In the genomic region with DNA sequence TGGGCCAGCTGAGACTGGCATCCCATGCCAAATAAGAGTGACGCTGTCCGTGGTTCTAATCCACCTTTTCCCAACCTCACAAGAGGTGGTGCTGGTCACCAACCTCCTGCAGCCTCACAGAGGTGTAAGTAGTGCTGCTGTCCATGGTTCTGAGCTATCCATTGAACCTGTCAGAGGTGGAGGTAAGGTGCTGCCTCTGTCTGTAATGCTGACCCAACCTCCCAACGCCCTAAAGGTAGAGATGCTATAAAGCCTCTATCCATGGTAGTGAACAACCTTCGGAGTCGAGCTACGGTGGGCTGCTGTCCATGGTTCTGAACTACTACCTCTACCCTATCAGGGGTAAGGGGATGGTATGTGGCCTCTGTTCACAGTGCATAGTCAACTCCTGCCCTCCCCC, we compare ENCODE assay signal across 9 mouse cellular contexts. TPM values are rescaled to one million over a fixed set of nuclear protein-coding genes. Genes with fewer than 3 reads are reported as not detected.
DNase-seq lines count a peak whose midpoint lies in the region; ATAC-seq lines count a peak whose summit lies in the region.
"Had no signal": no experiment of that assay in that cellular context is flagged by ENCODE, and none has a peak within 500 bp of the region (broad histone marks: within the 10 kb centered on the region; RNA-seq: fewer than 3 reads in every experiment).

No protein-coding gene starts in this region.

- H3K36me3 ChIP-seq in embryonic facial prominence, embryonic 14.5 days (ENCODE audit: control insufficient read depth, insufficient read depth, low read length) = no peaks in the 10 kb centered on the region
- H3K36me3 ChIP-seq in limb, embryonic 12.5 days = no peaks in the 10 kb centered on the region

- 19% methylated on average over 6 of the region's 6 CpGs for WGBS in embryonic facial prominence, embryonic 14.5 days
- 19% methylated on average over 6 of the region's 6 CpGs for WGBS in limb, embryonic 12.5 days

- DNase-seq in adrenal gland, postnatal 14 days = peak; percentile 37
- DNase-seq in adrenal gland, adult 8-10 months = no peak
- DNase-seq in A20 (ENCODE audit: low read depth, low spot score) = peak; percentile 7
- peak; percentile 78 for DNase-seq in embryonic facial prominence, embryonic 14.5 days (ENCODE audit: low spot score)
- no peak for DNase-seq in right cerebral cortex, postnatal 10 days (ENCODE audit: low spot score in 2 of 2)
- DNase-seq in left cerebral cortex, adult 9 months (ENCODE audit: low spot score in 2 of 2) = no peak

- H3K9ac ChIP-seq in embryonic facial prominence, embryonic 14.5 days (ENCODE audit: low read depth, low read length) = no peak overlapping the region
- no peak overlapping the region for H3K9ac ChIP-seq in limb, embryonic 12.5 days (replicated peaks)

- no peak overlapping the region for H3K4me2 ChIP-seq in embryonic facial prominence, embryonic 14.5 days (ENCODE audit: low read depth, low read length)
- no peak overlapping the region for H3K4me2 ChIP-seq in limb, embryonic 12.5 days

- H3K9me3 ChIP-seq in embryonic facial prominence, embryonic 14.5 days (ENCODE audit: control insufficient read depth, low read length) = no peaks in the 10 kb centered on the region
- H3K9me3 ChIP-seq in limb, embryonic 12.5 days = no peaks in the 10 kb centered on the region

- H3K4me1 ChIP-seq in embryonic facial prominence, embryonic 14.5 days (ENCODE audit: control insufficient read depth, insufficient read depth, low read length) = no peaks in the 10 kb centered on the region
- H3K4me1 ChIP-seq in limb, embryonic 12.5 days (replicated peaks) = no peaks in the 10 kb centered on the region

- H3K27ac ChIP-seq in embryonic facial prominence, embryonic 14.5 days (replicated peaks; ENCODE audit: low read depth, low read length) = no peak overlapping the region
- no peak overlapping the region for H3K27ac ChIP-seq in limb, embryonic 12.5 days

- no peak overlapping the region for H3K4me3 ChIP-seq in embryonic facial prominence, embryonic 14.5 days (ENCODE audit: low read depth, low read length)
- H3K4me3 ChIP-seq in limb, embryonic 12.5 days (replicated peaks) = no peak overlapping the region

- peak; percentile 60; the same call in 1 of the 2 replicates for ATAC-seq in embryonic facial prominence, embryonic 14.5 days (ENCODE audit: low read depth)
- peak; percentile 78 for ATAC-seq in limb, embryonic 12.5 days (ENCODE audit: insufficient number of reproducible peaks, insufficient read depth, low FRiP score, low TSS enrichment, low read depth)
- ATAC-seq in erythroblast, adult 5-6 weeks (replicated peaks; ENCODE audit: low FRiP score, poor library complexity, severe bottlenecking) = no peak

- no peaks in the 10 kb centered on the region for H3K27me3 ChIP-seq in embryonic facial prominence, embryonic 14.5 days (replicated peaks; ENCODE audit: control insufficient read depth, insufficient read depth, low read length)
- no peaks in the 10 kb centered on the region for H3K27me3 ChIP-seq in limb, embryonic 12.5 days

RNA-seq across cellular contexts. Expression of gene Tunar, which starts 11.5 kb away (rescaled TPM):
- 0.37 and 0.56 TPM in 2 replicates for total RNA-seq in adrenal gland, postnatal 14 days (2021)
- total RNA-seq in adrenal gland, adult 8-10 months (2022) = 1 to 10 TPM in 1 of 4 experiments, under 1 TPM in 3; 0.38 to 1.3 (median 0.46) TPM
- 0.32 and 0.63 TPM in 2 replicates for polyA plus RNA-seq in embryonic facial prominence, embryonic 14.5 days (2014; fragmentation: Nextera tagmentation; extraction: Ambion mirVana)
- 0.35 and 0.43 TPM in 2 replicates for polyA plus RNA-seq in limb, embryonic 12.5 days (2016; fragmentation: Nextera tagmentation; extraction: Ambion mirVana)
- not detected in 2 replicates for total RNA-seq in erythroblast, adult 5-6 weeks (2015; ENCODE audit: low replicate concordance)
- total RNA-seq in erythroblast, adult 5-6 weeks (2017; ENCODE audit: low replicate concordance) = not detected in 2 replicates
- polyA plus RNA-seq: liver, embryonic 16.5 days had no signal

Comparison
In these comparisons a context has a peak if more than half of its experiments do, and no peak if none do; other contexts are left out.
1. DNase-seq: peak in adrenal gland, postnatal 14 days (single experiment), A20 (single experiment) and embryonic facial prominence, embryonic 14.5 days (single experiment); none in adrenal gland, adult 8-10 months (single experiment), right cerebral cortex, postnatal 10 days (0 of 2) and left cerebral cortex, adult 9 months (0 of 2).